8 mouse cellular contexts compared by ENCODE assay signal in the genomic region with DNA sequence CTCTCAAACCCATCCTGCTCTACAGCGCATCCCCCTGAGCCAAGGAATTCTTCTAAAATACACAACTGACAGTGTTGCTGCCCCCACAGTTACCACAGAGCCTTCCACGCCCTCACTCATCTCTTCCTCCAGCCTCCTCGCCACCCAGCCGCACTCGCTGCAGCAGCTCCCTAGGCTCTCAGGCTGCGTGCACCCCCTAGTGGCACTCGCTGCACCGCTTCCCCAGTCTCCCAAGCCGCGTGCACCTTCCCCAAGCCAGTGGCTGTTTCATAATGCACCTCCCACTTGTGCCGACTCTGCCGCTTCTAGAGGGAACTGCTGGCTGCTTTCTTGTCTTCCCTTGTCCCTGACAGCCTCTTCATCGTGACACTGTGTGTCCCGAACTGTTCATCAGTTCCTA.
A peak's percentile ranks its signal among the peaks of the same experiment; 100 is the strongest.
DNase-seq lines count a peak whose midpoint lies in the region; ATAC-seq and TF ChIP-seq lines count a peak whose summit lies in the region.

No protein-coding gene starts in this region.

- H3K27ac ChIP-seq in ES-Bruce4 (ENCODE audit: insufficient read depth, low read length) = no peak overlapping the region
- H3K27ac ChIP-seq in forebrain, embryonic 12.5 days = no peak overlapping the region
- no peak overlapping the region for H3K27ac ChIP-seq in heart, embryonic 15.5 days
- no peak overlapping the region for H3K27ac ChIP-seq in liver, embryonic 14.5 days

- no peaks in the 10 kb centered on the region for H3K4me1 ChIP-seq in ES-Bruce4 (ENCODE audit: control insufficient read depth, insufficient read depth, low read length)
- H3K4me1 ChIP-seq in forebrain, embryonic 12.5 days = peaks cover 17% of the 10 kb centered on the region
- peaks cover 38% of the 10 kb centered on the region for H3K4me1 ChIP-seq in heart, embryonic 15.5 days (replicated peaks)
- peaks cover 0 to 6% of the 10 kb centered on the region in 2 experiments; a peak in 2 of 4 replicates for H3K4me1 ChIP-seq in liver, embryonic 14.5 days (replicated peaks; ENCODE audit: control insufficient read depth in 2 of 2, insufficient read depth in 2 of 2, low read length in 1 of 2)

- WGBS in forebrain, embryonic 12.5 days = 2% methylated on average over 14 of the region's 14 CpGs
- WGBS in heart, embryonic 15.5 days = 2% methylated on average over 14 of the region's 14 CpGs
- 8% methylated on average over 14 of the region's 14 CpGs for WGBS in liver, embryonic 14.5 days (ENCODE audit: insufficient replicate concordance)

- H3K27me3 ChIP-seq in ES-Bruce4 (ENCODE audit: control insufficient read depth, insufficient read depth, low read length, poor library complexity, severe bottlenecking) = no peaks in the 10 kb centered on the region
- peaks cover 42% of the 10 kb centered on the region for H3K27me3 ChIP-seq in forebrain, embryonic 12.5 days
- H3K27me3 ChIP-seq in heart, embryonic 15.5 days = 0 out of 2 replicates have a peak, but pooled peaks cover 3% of the 10 kb centered on the region
- peaks cover 29% of the 10 kb centered on the region for H3K27me3 ChIP-seq in liver, embryonic 14.5 days (ENCODE audit: control insufficient read depth, insufficient read depth, low read length)

- H3K9me3 ChIP-seq in ES-Bruce4 (replicated peaks; ENCODE audit: control insufficient read depth, insufficient read depth, low read length, poor library complexity, severe bottlenecking) = no peaks in the 10 kb centered on the region
- H3K9me3 ChIP-seq in forebrain, embryonic 12.5 days = no peaks in the 10 kb centered on the region
- no peaks in the 10 kb centered on the region for H3K9me3 ChIP-seq in heart, embryonic 15.5 days (replicated peaks)
- H3K9me3 ChIP-seq in liver, embryonic 14.5 days (ENCODE audit: control insufficient read depth, low read length) = no peaks in the 10 kb centered on the region

- H3K4me3 ChIP-seq in ES-Bruce4 (ENCODE audit: low read depth, low read length) = peak overlapping the region; percentile 28
- H3K4me3 ChIP-seq in forebrain, embryonic 12.5 days (replicated peaks) = peak overlapping the region; percentile 15
- peak overlapping the region; percentile 31 for H3K4me3 ChIP-seq in heart, embryonic 15.5 days
- no peak overlapping the region for H3K4me3 ChIP-seq in liver, embryonic 14.5 days (ENCODE audit: insufficient read depth in 1 of 2, low read depth in 2 of 2, low read length in 2 of 2)

- peak; percentile 40 for DNase-seq in c-Kit-positive CD71-positive TER-119-negative erythroid progenitor cells, embryonic 14.5 days (ENCODE audit: low read depth)
- DNase-seq in kidney, postnatal 14 days = peak; percentile 51
- DNase-seq in liver, embryonic 14.5 days (ENCODE audit: low read depth in 3 of 3, low spot score in 3 of 3) = no peak
- peak; percentile 84 for DNase-seq in neural tube, embryonic 10.5 days (ENCODE audit: extremely low spot score, low spot score)
- DNase-seq in testis, postnatal 14 days (ENCODE audit: low spot score) = peak; percentile 35

- TF ChIP-seq POLR2A in ES-Bruce4 (IDR thresholded peaks at IDR 0.05; ENCODE audit: insufficient read depth, low read length) = no peak

- TF ChIP-seq CTCF in ES-Bruce4 (IDR thresholded peaks at IDR 0.05; ENCODE audit: low read depth, low read length) = peak; percentile 92
- peak; percentile 95 for TF ChIP-seq CTCF in liver, embryonic 14.5 days (IDR thresholded peaks at IDR 0.05; ENCODE audit: low read depth)

- TF ChIP-seq EP300 in ES-Bruce4 (IDR thresholded peaks at IDR 0.05; ENCODE audit: insufficient read depth, low read depth, low read length) = no peak
- no peak for TF ChIP-seq EP300 in liver, embryonic 14.5 days (IDR thresholded peaks at IDR 0.05; ENCODE audit: low read depth)

- no peaks in the 10 kb centered on the region for H3K36me3 ChIP-seq in ES-Bruce4 (ENCODE audit: control insufficient read depth, insufficient read depth, low read length, poor library complexity, severe bottlenecking)
- H3K36me3 ChIP-seq in forebrain, embryonic 12.5 days (replicated peaks) = no peaks in the 10 kb centered on the region
- H3K36me3 ChIP-seq in heart, embryonic 15.5 days = no peaks in the 10 kb centered on the region
- H3K36me3 ChIP-seq in liver, embryonic 14.5 days (replicated peaks; ENCODE audit: control insufficient read depth, insufficient read depth, low read depth) = no peaks in the 10 kb centered on the region

- peak; percentile 71 for ATAC-seq in forebrain, embryonic 12.5 days (ENCODE audit: low FRiP score)
- ATAC-seq in heart, embryonic 15.5 days (replicated peaks; ENCODE audit: insufficient number of reproducible peaks, insufficient read depth, low FRiP score, low read depth) = peak; percentile 55; the same call in 1 of the 2 replicates
- ATAC-seq in liver, embryonic 14.5 days (ENCODE audit: insufficient read depth) = peak; percentile 64

- H3K9ac ChIP-seq in ES-Bruce4 (ENCODE audit: low read depth, poor library complexity, severe bottlenecking) = no peak overlapping the region
- no peak overlapping the region; the same call in 1 of the 2 replicates for H3K9ac ChIP-seq in forebrain, embryonic 12.5 days
- no peak overlapping the region for H3K9ac ChIP-seq in heart, embryonic 15.5 days
- no peak overlapping the region for H3K9ac ChIP-seq in liver, embryonic 14.5 days (replicated peaks)

- peak overlapping the region; percentile 89 for H3K4me2 ChIP-seq in forebrain, embryonic 12.5 days
- peak overlapping the region; percentile 77 for H3K4me2 ChIP-seq in heart, embryonic 15.5 days
- H3K4me2 ChIP-seq in liver, embryonic 14.5 days (ENCODE audit: low read depth) = peak overlapping the region; percentile 33

Comparison
In these comparisons a context has a peak if more than half of its experiments do, and no peak if none do; other contexts are left out.
1. H3K4me3 ChIP-seq: peak in ES-Bruce4 (single experiment), forebrain, embryonic 12.5 days (single experiment) and heart, embryonic 15.5 days (single experiment); none in liver, embryonic 14.5 days (0 of 2).
2. DNase-seq: peak in c-Kit-positive CD71-positive TER-119-negative erythroid progenitor cells, embryonic 14.5 days (single experiment), kidney, postnatal 14 days (single experiment), neural tube, embryonic 10.5 days (single experiment) and testis, postnatal 14 days (single experiment); none in liver, embryonic 14.5 days (0 of 3).
3. H3K4me2 ChIP-seq: peak in every context shown above with its lines; median percentile 89 in forebrain, embryonic 12.5 days; 77 in heart, embryonic 15.5 days; 33 in liver, embryonic 14.5 days.
4. Peak in every context shown above with its lines, with median percentiles within 50 percentile points of each other: ATAC-seq.